Mouse (Mus musculus): Measurements from ENCODE around the gene Col9a2. TPM values are rescaled to one million over a fixed set of nuclear protein-coding genes. Genes with fewer than 3 reads are reported as not detected.

The Col9a2 gene
- total RNA-seq, 2 experiments from 2014 or later: 2.8 to 5.0 TPM

- no peak for TF ChIP-seq CTCF (conservative IDR thresholded peaks at IDR 0.05)
- DNase-seq (ENCODE audit: low spot score in 2 of 2): no peak
- no peak overlapping the region for H3K4me3 ChIP-seq
- H3K27ac ChIP-seq: no peak overlapping the region
Measured at GRCm38 (mm10) chr4:121065336-121065735, 26.2 kb downstream of the Col9a2 start.

DNA sequence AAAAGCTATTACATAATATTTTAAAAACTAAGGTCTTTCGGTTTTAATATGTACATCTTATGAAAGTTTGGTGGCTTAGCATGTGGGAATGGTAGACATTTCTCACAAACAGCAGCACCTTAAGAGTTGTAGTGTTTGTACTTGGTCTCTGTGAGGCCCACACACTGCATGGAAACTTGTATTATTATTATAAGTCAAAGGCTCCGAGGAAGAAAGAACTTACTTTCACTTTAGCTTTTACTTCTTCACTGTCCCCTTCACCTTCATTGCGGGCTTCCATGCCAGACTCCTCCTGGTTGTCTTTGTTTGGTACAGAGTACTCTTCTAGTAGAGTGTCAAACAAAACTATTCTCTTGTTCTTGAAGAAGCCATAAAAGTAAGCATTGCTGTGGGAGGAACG is 35.1 kb downstream of the Col9a2 start:
- H3K4me3 ChIP-seq: no peak overlapping the region
- H3K27ac ChIP-seq: no peak overlapping the region
- DNase-seq (ENCODE audit: low spot score in 2 of 2): no peak
- no peak for TF ChIP-seq CTCF (conservative IDR thresholded peaks at IDR 0.05)

- H3K27ac ChIP-seq: no peak overlapping the region
- no peak for DNase-seq (ENCODE audit: low spot score in 2 of 2)
- no peak for TF ChIP-seq CTCF (conservative IDR thresholded peaks at IDR 0.05)
- no peak overlapping the region for H3K4me3 ChIP-seq
Measured at GRCm38 (mm10) chr4:121077915-121078646, 38.9 kb downstream of the Col9a2 start.

DNA sequence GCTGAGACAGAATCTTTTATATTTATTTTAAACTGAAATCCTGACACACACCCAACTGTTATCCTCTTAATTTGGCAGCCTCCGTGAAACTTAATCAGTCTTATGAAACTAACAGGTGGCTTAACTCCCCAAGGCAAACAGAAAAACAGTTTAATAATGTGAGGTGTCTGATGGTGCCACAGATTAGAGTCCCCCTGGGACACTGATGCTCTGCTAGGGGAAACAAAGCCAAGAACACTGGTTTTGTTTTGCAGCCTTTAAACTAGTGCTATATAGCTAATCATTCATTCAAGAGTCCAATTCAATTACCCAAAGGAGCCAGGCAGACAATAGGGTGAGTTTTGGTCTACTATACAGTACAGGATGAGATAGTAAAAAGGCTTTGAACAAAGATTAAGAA is 41.2 kb downstream of the Col9a2 start:
- TF ChIP-seq CTCF (conservative IDR thresholded peaks at IDR 0.05): no peak
- Histone ChIP-seq H3K27ac (no peak overlapping the region), H3K4me3 (no peak overlapping the region)
- DNase-seq (ENCODE audit: low spot score in 2 of 2): no peak

DNA sequence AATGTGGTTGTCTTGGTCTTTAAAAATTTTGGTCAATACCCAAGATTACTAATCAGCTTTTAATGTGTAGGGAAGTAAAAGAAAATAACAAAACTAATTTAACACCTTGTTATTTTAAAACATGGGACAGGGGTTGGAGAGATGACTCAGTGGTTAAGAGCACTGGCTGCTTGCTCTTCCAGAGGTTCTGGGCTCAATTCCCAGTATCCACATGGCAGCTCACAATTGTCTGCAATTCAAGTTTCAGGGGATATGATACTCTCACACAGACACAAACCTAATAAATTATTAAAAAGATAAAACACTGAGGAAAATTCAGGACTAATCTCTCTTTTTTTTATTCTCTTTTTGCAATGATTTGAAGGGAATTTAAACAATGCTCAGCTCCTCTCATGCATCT is 45.3 kb downstream of the Col9a2 start:
- DNase-seq (ENCODE audit: low spot score in 2 of 2): no peak
- TF ChIP-seq CTCF (conservative IDR thresholded peaks at IDR 0.05): no peak
- no peak overlapping the region for H3K27ac ChIP-seq
- no peak overlapping the region for H3K4me3 ChIP-seq

DNA sequence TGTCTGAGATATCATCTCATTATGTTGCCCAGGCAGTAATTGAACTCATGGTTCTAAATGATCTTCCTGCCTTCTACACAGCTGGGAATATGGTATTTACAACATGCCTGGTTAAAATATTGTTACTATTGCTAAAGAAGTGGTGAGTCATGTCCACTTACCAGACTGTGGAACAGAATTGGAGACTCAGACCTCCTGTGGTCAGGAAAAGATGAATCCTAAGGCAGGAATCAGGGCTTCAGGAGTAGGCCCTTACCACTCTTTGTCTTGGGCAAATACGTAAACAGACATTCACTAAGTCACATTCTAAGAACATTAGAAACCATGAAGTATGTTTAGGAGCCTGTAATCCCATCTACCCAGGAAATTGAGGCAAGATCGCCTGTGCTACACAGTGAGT is 49.5 kb downstream of the Col9a2 start:
- Histone ChIP-seq H3K27ac (no peak overlapping the region), H3K4me3 (no peak overlapping the region)
- DNase-seq (ENCODE audit: low spot score in 2 of 2): no peak
- TF ChIP-seq CTCF (conservative IDR thresholded peaks at IDR 0.05): no peak

- no peak for DNase-seq (ENCODE audit: low spot score in 2 of 2)
- Histone ChIP-seq H3K27ac (no peak overlapping the region), H3K4me3 (no peak overlapping the region)
- no peak for TF ChIP-seq CTCF (conservative IDR thresholded peaks at IDR 0.05)
Measured at GRCm38 (mm10) chr4:121090211-121090610, 51.0 kb downstream of the Col9a2 start.

GRCm38 (mm10) chr4:121097650-121098378 is 58.6 kb downstream of the Col9a2 start, which contains the start of gene Zmpste24:
TSS of gene Zmpste24 (minus strand) at chr4:121098241.
- TF ChIP-seq CTCF (conservative IDR thresholded peaks at IDR 0.05): no peak
- DNase-seq (ENCODE audit: low spot score in 2 of 2): peak; percentile 84 to 88
- H3K4me3 ChIP-seq: peak within 1 kb of the TSS; percentile 63
- peak within 1 kb of the TSS; percentile 85 for H3K27ac ChIP-seq

GRCm38 (mm10) chr4:121103304-121103703 is 64.1 kb downstream of the Col9a2 start:
- no peak for TF ChIP-seq CTCF (conservative IDR thresholded peaks at IDR 0.05)
- H3K4me3 ChIP-seq: no peak overlapping the region
- no peak for DNase-seq (ENCODE audit: low spot score in 2 of 2)
- H3K27ac ChIP-seq: no peak overlapping the region

Other genes starting within 250 kb of the Col9a2 start
- gene Nfyc, start 207.8 kb upstream of the Col9a2 start, total RNA-seq (2021): 10 to 100 TPM; 46.4 to 47.1 TPM
- gene Rims3, start 184.6 kb upstream of the Col9a2 start, total RNA-seq (2021): 10 to 100 TPM; 25.9 to 30.0 TPM
- gene Exo5, start 114.4 kb upstream of the Col9a2 start, total RNA-seq (2021): 10 to 100 TPM in 1 of 2 experiments, 1 to 10 TPM in 1; 9.4 to 12.6 TPM
- 1 to 10 TPM; 1.5 to 1.7 TPM for gene Zfp69, start 87.7 kb upstream of the Col9a2 start, total RNA-seq (2021)
- 100 to 1,000 TPM; 152 to 166 TPM for gene Smap2, start 22.1 kb upstream of the Col9a2 start, total RNA-seq (2021)
- 10 to 100 TPM; 22.3 to 23.0 TPM for gene Zmpste24, start 58.9 kb downstream of the Col9a2 start, total RNA-seq (2021)
- not detected for gene Tmco2, start 69.8 kb downstream of the Col9a2 start, total RNA-seq (2021)
- 10 to 100 TPM; 30.2 to 34.3 TPM for gene Rlf, start 175.7 kb downstream of the Col9a2 start, total RNA-seq (2021)

Data from layer of hippocampus, adult 2 months (tissue).